Mouse (Mus musculus) heart, embryonic 11.5 days (tissue): ENCODE results near the gene Tmprss13. TPM values are rescaled to one million over a fixed set of nuclear protein-coding genes. Genes with fewer than 3 reads are reported as not detected.

Experiments used
- ATAC-seq: fragments of 200-750 bp; cut with Nextera tagmentation; replicated peaks from 2 replicates; pipeline ENCODE4 v1.8.0; 2017; ENCODE audit warnings: moderate library complexity; ENCODE audit not compliant: insufficient number of reproducible peaks, low FRiP score, low TSS enrichment
- H3K27ac ChIP-seq: fragments of 300-500 bp; sonication (generic); 2 replicates; pipeline ENCODE4 v1.5.1; 2014; ENCODE audit warnings: mild to moderate bottlenecking, low read depth, low read length
- H3K27me3 ChIP-seq: fragments of 300-500 bp; sonication (generic); 2 replicates; pipeline ENCODE4 v1.6.1; 2014; ENCODE audit warnings: mild to moderate bottlenecking, low read length, mixed read lengths; ENCODE audit not compliant: control insufficient read depth, insufficient read depth
- H3K36me3 ChIP-seq: fragments of 300-500 bp; sonication (generic); 2 replicates; pipeline ENCODE4 v1.6.1; 2014; ENCODE audit warnings: mild to moderate bottlenecking, low read length, moderate library complexity, mixed read lengths; ENCODE audit not compliant: control insufficient read depth, insufficient read depth
- H3K4me1 ChIP-seq: fragments of 300-500 bp; sonication (generic); 2 replicates; pipeline ENCODE4 v1.6.1; 2014; ENCODE audit warnings: low read length; ENCODE audit not compliant: control insufficient read depth, insufficient read depth
- H3K4me2 ChIP-seq: fragments of 300-500 bp; sonication (generic); 2 replicates; pipeline ENCODE4 v1.6.1; 2014; ENCODE audit warnings: mild to moderate bottlenecking, moderate library complexity
- H3K4me3 ChIP-seq: fragments of 300-500 bp; sonication (generic); 2 replicates; pipeline ENCODE4 v1.5.1; 2014; ENCODE audit warnings: low read depth, low read length
- H3K9ac ChIP-seq: fragments of 300-500 bp; sonication (generic); 2 replicates; pipeline ENCODE4 v1.6.1; 2014; ENCODE audit warnings: mild to moderate bottlenecking, low read depth, low read length, moderate library complexity
- H3K9me3 ChIP-seq: fragments of 300-500 bp; sonication (generic); replicated peaks from 2 replicates; pipeline ENCODE4 v1.6.1; 2016; ENCODE audit warnings: low read length; ENCODE audit not compliant: control insufficient read depth
- WGBS: fragments of 180-500 bp; shearing (Covaris S2); extraction: QIAGEN DNeasy Blood & Tissue Kit; methylation state at CpG from one replicate; pipeline ENCODE4 v1.1.7; 2014; ENCODE audit not compliant: insufficient replicate concordance; 5-methylcytosine and 5-hydroxymethylcytosine counted together
- polyA plus RNA-seq: library from polyadenylated mRNA; unstranded; fragments of >200 nt; fragmentation: Nextera tagmentation; extraction: Ambion mirVana; gene quantifications from 2 replicates; pipeline ENCODE4 v1.2.1, GENCODE M21; 2014

Tmprss13 gene
- polyA plus RNA-seq, 1 experiment from 2014 or later = 0.31 TPM

GRCm38 (mm10) chr9:45380411-45381251 is 61.7 kb downstream of the Tmprss13 start:
- Histone ChIP-seq H3K36me3 (no peaks in the 10 kb centered on the region), H3K9ac (no peak overlapping the region), H3K4me3 (no peak overlapping the region), H3K9me3 (no peaks in the 10 kb centered on the region), H3K27ac (no peak overlapping the region), H3K4me1 (0 out of 2 replicates have a peak, but pooled peaks cover 2% of the 10 kb centered on the region), H3K4me2 (no peak overlapping the region), H3K27me3 (no peaks in the 10 kb centered on the region)
- WGBS = 50% methylated on average over 10 of the region's 10 CpGs
- ATAC-seq = no peak

GRCm38 (mm10) chr9:45382336-45382735 is 63.4 kb downstream of the Tmprss13 start:
- Histone ChIP-seq H3K9me3 (no peaks in the 10 kb centered on the region), H3K36me3 (no peaks in the 10 kb centered on the region), H3K4me1 (0 out of 2 replicates have a peak, but pooled peaks cover 2% of the 10 kb centered on the region), H3K4me2 (no peak overlapping the region), H3K9ac (no peak overlapping the region), H3K27ac (no peak overlapping the region), H3K27me3 (no peaks in the 10 kb centered on the region), H3K4me3 (no peak overlapping the region)
- no peak for ATAC-seq
- 51% methylated on average over 5 of the region's 5 CpGs for WGBS

- Histone ChIP-seq H3K4me1 (0 out of 2 replicates have a peak, but pooled peaks cover 2% of the 10 kb centered on the region), H3K9me3 (no peaks in the 10 kb centered on the region), H3K4me2 (no peak overlapping the region), H3K4me3 (no peak overlapping the region), H3K27me3 (no peaks in the 10 kb centered on the region), H3K27ac (no peak overlapping the region), H3K36me3 (no peaks in the 10 kb centered on the region), H3K9ac (no peak overlapping the region)
- no peak for ATAC-seq
- WGBS = 68% methylated on average over 5 of the region's 5 CpGs
Measured at GRCm38 (mm10) chr9:45382834-45383233, 63.9 kb downstream of the Tmprss13 start.

GRCm38 (mm10) chr9:45383883-45384282 is 65.0 kb downstream of the Tmprss13 start:
- Histone ChIP-seq H3K9ac (no peak overlapping the region), H3K9me3 (no peaks in the 10 kb centered on the region), H3K27ac (no peak overlapping the region), H3K4me2 (no peak overlapping the region), H3K36me3 (no peaks in the 10 kb centered on the region), H3K4me1 (no peaks in the 10 kb centered on the region), H3K4me3 (no peak overlapping the region), H3K27me3 (no peaks in the 10 kb centered on the region)
- 85% methylated on average over 6 of the region's 6 CpGs for WGBS
- no peak for ATAC-seq

GRCm38 (mm10) chr9:45386698-45387097 is 67.8 kb downstream of the Tmprss13 start:
- no peak for ATAC-seq
- Histone ChIP-seq H3K36me3 (no peaks in the 10 kb centered on the region), H3K4me3 (no peak overlapping the region), H3K4me2 (no peak overlapping the region), H3K27me3 (no peaks in the 10 kb centered on the region), H3K27ac (no peak overlapping the region), H3K4me1 (no peaks in the 10 kb centered on the region), H3K9ac (no peak overlapping the region), H3K9me3 (no peaks in the 10 kb centered on the region)
- 76% methylated on average over 5 of the region's 5 CpGs for WGBS

GRCm38 (mm10) chr9:45388385-45388994 is 69.6 kb downstream of the Tmprss13 start:
- no peak overlapping the region for H3K4me3 ChIP-seq
- ATAC-seq = no peak
- H3K4me1 ChIP-seq = no peaks in the 10 kb centered on the region
- no peaks in the 10 kb centered on the region for H3K9me3 ChIP-seq
- H3K4me2 ChIP-seq = no peak overlapping the region
- no peaks in the 10 kb centered on the region for H3K27me3 ChIP-seq
- no peaks in the 10 kb centered on the region for H3K36me3 ChIP-seq
- 31% methylated on average over 12 of the region's 12 CpGs for WGBS
- H3K9ac ChIP-seq = no peak overlapping the region
- no peak overlapping the region for H3K27ac ChIP-seq

GRCm38 (mm10) chr9:45389596-45389995 is 70.7 kb downstream of the Tmprss13 start:
- 68% methylated on average over 8 of the region's 8 CpGs for WGBS
- ATAC-seq = no peak
- H3K9ac ChIP-seq = no peak overlapping the region

GRCm38 (mm10) chr9:45391299-45391698 is 72.4 kb downstream of the Tmprss13 start:
- 68% methylated on average over 7 of the region's 7 CpGs for WGBS
- H3K27me3 ChIP-seq = no peaks in the 10 kb centered on the region
- H3K4me2 ChIP-seq = no peak overlapping the region
- no peak overlapping the region for H3K27ac ChIP-seq
- no peak for ATAC-seq
- H3K4me1 ChIP-seq = no peaks in the 10 kb centered on the region
- H3K36me3 ChIP-seq = no peaks in the 10 kb centered on the region
- no peak overlapping the region for H3K9ac ChIP-seq
- no peak overlapping the region for H3K4me3 ChIP-seq
- no peaks in the 10 kb centered on the region for H3K9me3 ChIP-seq

More at GRCm38 (mm10) chr9:45389596-45389995, 70.7 kb downstream of the Tmprss13 start:
- Histone ChIP-seq H3K4me1 (no peaks in the 10 kb centered on the region), H3K9me3 (no peaks in the 10 kb centered on the region), H3K4me3 (no peak overlapping the region), H3K27me3 (no peaks in the 10 kb centered on the region), H3K36me3 (no peaks in the 10 kb centered on the region), H3K27ac (no peak overlapping the region), H3K4me2 (no peak overlapping the region)
